Mouse (Mus musculus) ES-Bruce4 (cell line): ENCODE measurements around the gene Iars2.

Experiments
- CTCF ChIP-seq: IDR thresholded peaks from one replicate; pipeline ENCODE4 v1.8.1; 2011; ENCODE audit warnings: low read depth, low read length
- EP300 ChIP-seq: IDR thresholded peaks from 2 replicates; pipeline ENCODE4 v1.6.1; 2011; ENCODE audit warnings: low read depth, low read length; ENCODE audit not compliant: insufficient read depth
- POLR2A ChIP-seq: IDR thresholded peaks from one replicate; pipeline ENCODE4 v1.8.1; 2011; ENCODE audit warnings: low read length; ENCODE audit not compliant: insufficient read depth

DNA sequence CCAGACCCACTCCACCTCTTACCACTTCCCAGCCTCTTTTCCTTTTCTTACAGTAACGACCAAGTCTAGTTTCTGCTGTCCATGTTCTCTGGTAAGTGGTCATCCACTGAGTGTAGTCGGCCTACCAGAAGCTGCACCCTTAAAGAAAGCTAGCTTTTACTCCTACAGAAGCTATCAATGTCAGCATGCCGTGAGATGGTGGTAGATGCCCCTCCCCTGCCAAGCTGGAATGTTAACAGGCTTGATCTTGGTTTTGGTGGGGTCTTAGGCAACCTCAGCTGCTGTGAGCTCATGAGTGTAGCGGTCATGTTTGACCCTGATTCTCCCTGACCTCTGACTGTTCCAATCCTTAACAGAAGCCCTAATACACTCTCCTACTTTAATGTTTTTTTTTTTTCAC, 29.0 kb upstream of the Iars2 start:
- TF ChIP-seq CTCF (no peak), EP300 (no peak), POLR2A (no peak)
